Mouse (Mus musculus) embryo, embryonic 10.5 days (tissue): ENCODE measurements around the gene Lrrfip1.
A peak's percentile ranks its signal among the peaks of the same experiment; 100 is the strongest.

Experiments used
- DNase-seq: peaks from one replicate; pipeline ENCODE4 v3.0.0-alpha.2; 2015; ENCODE audit warnings: low spot score

The Lrrfip1 gene

DNA sequence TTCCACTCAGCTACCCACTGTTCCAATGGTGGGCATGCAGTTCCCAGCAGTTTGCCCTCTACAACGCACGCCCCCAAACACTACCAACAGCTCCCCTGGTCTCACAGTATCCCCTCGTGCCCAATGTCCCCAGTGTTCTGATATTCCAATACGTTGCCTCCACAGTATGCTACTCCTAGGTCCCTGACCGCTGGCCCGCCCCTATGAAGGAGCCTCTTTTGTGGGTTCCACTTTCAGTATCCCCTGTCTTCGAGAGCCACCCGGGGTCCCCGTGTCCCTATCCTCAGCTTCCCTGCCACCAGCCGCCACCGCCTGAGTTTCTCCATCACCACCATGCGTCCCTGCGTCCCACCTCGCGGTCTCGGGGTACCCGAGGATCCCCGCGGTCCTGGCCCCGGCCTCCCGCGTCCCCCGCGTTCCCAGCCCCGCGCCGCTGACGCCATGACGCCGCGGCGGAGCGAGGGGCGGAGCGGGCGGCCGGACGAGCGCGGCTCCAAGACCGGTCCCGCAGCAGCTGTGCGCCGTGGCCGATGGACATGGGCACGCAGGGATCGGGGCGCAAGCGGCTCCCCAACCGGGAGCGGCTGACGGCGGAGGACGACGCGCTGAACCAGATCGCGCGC, at the start of gene Lrrfip1:
Gene Lrrfip1 (plus strand): TSS at position 470 of the 623 bp plus-strand sequence.
- DNase-seq: peak; percentile 68

DNA sequence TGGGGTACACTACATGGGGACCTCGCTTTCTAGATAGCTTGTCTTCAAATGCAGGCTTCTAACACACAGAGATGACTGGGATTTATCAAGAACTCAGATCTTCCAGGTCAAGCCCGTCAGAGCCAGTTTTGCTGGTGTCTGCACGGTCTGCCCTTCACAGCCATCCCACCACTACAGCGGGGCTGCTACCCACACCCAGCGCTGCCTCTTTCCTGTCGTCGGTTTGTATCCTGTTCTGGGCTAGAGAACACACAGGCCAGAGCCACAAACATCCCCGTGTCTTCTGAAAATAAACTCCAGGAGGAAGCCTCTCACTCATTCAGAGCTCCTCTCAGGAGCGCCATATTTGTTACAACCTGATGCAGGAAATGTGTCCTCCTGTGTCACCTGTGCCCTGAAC, 49.2 kb upstream of the Lrrfip1 start:
- no peak for DNase-seq

DNA sequence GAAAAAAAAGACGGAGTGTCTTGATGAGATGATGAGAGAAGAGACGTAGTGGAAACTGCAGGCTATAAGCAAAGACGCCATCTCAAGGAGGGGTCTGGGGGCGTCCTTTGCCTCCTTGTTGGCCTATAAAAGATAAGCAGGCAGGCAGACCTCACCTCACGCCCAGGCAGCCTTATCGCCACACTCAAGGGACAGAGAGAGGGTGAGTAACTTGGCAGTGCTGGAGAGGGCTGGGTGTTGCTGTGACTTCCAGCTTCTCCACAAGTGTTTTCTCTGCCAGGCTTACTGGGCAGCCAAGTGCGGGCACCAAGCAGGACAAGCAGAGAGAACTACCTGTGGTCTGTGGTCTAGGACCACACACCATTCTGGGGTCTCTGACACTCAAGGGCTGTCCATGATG, 46.9 kb upstream of the Lrrfip1 start:
- DNase-seq: no peak

DNA sequence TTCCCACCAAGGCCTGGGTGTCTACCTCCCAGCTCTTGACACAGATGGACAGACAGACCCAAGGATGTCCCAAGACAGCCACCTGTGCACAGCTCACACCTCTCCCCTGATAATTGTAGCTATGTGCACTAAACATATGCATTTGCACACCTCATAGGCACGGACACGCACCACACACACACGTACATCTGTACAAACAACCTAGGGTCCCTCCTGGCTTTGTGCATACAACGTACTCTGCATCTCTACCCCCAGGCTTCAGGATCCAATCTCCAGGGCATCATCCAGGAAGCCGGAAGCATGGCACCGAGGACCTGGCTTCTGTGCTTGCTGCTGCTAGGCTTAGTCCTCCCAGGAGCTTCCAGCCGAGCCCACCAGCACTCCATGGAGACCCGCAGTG, 45.7 kb upstream of the Lrrfip1 start, which contains the start of gene Prlh:
Gene Prlh (plus strand): TSS at position 301 of the 400 bp plus-strand sequence.
- no peak for DNase-seq

DNA sequence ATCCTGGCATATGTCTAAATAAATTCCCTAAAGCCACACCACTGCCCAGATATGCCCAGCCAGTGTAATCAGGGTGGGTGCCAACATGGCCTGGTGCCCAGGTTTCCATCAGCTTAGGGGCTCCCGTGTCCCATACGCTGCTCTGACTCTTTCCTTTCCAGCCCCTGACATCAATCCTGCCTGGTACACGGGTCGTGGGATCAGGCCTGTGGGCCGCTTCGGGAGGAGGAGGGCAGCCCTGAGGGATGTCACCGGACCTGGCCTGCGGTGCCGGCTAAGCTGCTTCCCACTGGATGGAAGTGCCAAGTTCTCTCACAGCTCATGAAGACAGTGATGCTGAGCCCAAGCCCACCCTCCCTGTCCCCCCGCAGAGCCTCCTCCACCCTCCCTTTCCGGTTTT, 44.8 kb upstream of the Lrrfip1 start:
- no peak for DNase-seq

DNA sequence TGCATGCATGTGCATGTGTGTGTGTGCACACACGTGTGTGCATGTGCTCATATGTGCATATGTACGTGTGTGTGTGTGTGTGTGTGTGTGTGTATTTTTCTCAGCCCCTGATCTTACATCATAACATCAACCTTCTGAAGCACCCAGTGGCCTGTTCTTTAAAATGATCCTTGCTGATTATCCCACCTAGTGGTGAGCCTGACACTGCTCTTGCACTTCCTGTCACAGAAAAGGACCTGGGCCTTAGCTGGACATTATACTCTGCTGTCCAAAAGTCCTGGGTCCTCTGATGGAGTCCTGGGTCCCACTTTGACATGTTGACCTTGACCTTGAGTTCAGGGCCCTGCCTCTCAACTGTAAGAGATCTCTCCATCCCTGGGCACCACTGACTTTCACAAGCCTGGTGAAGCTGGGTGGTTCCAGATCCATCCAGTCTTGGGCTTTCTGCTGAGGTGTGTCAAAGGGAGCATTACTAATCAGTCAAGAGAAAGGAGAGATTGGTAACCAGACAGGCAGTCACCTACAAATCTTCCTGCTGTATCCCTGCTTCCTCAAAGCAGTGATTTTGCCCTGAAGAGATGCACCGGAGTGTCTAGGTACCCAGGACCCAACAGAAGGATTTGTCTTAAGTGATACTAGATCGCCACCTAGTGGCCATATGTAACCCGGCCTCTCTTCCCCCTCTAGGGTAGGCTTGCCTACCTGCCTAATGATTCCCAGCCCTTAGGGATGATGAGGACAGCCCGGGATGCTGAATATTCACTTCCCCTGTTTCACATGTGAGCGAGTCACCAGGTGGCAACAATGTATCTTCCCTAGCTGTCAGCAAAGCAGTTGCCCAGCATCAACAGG, 42.1 kb upstream of the Lrrfip1 start:
- DNase-seq: peak; percentile 91

DNA sequence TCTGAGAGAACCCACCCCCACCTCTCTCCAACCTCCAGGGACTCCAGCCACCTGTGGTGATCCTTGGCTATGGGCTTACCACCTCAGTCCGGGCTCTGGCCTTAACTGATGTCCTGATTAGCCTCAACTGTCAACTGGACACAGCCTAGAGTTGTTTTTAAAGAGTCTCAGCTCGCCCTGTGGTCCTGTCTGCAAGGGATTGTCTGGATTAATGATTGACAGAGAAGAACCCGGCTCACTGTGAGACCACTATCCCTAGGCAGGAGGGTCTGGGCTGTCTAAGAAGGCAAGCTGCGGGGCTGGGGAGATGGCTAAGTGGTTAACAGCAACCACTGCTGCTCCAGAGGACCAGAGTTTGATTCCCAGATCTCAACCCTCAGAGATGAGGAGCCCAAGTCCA, 36.0 kb upstream of the Lrrfip1 start:
- no peak for DNase-seq

DNA sequence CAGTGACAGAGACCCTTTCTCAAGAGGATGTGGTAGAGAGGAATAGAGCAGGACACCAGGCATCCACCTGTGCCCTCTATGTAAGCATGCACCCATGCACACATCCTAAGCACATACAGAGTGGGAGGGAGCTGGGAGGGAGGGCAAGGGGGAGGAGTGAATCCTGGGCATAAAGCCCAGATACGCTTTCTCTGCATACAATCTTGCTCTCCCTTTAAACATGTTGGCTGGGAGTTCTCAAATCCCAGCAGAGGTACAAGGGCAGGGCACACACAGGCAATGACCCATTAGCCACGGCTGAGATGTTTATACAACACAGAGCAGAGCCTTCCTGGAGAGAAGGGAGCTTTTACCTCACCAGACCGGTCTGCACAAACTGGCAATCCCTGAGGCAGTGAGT, 35.5 kb upstream of the Lrrfip1 start:
- no peak for DNase-seq

DNA sequence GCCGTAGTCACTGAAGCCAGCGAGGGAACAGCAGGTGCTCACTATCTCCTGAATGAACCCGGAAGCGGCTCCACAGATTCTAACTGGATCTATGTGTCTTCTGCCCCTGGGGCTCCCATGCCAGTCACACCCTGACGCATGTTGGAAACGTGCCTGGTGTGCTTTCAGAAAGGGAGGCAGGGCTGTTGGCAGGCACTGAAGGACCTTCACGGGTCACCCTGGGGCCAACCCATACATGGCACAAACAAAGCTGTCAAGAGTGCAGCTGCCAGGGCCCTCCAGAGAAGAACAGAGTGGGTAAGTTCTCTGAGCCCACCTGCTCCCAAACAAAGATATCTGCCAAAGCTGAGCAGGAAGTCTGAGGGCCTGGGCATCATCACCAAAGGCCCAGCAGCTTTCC, 31.0 kb upstream of the Lrrfip1 start:
- DNase-seq: no peak

DNA sequence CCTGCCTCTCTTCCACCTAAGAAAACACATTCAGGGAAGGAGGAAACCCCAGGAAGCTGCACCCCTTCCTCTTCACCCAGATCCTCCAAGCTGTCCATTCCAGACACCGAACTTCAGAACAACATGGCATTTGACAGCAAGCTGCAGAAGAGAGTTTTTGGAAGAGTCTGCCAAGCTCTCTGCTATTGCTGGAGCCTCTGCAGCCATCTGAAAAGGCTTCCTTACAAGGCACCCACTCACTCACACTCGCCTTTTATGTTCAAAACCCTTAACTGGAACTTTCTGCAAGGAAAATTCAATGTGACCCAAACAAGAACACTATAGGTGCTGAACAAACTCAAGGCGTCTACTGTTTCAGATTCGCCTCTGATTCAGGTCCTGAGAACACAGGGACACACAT, 29.9 kb upstream of the Lrrfip1 start:
- DNase-seq: no peak

DNA sequence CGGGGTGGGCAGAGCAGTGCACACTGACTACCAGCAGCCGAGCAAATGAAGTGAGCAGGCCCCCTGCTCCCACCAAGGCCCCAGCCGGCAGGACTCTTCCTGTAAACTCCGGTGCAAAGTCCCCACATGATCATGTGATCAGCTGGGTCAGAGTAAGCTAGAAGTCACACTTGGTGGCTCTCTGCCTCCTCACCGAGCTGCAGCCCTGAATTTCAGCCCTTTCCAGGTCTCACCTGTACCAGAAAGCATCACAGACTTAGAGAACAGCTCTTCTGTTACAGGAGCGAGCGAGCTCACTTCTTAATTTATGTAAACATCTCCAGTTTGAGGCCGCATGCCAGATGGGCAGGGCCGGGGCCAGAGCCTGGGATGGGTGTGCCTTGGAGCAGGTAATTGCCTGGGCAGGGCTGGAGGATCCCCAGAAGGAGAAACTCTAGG, 29.2 kb upstream of the Lrrfip1 start, which contains the start of gene Rab17:
Gene Rab17 (minus strand): TSS at position 315 of the 438 bp plus-strand sequence.
- no peak for DNase-seq

DNA sequence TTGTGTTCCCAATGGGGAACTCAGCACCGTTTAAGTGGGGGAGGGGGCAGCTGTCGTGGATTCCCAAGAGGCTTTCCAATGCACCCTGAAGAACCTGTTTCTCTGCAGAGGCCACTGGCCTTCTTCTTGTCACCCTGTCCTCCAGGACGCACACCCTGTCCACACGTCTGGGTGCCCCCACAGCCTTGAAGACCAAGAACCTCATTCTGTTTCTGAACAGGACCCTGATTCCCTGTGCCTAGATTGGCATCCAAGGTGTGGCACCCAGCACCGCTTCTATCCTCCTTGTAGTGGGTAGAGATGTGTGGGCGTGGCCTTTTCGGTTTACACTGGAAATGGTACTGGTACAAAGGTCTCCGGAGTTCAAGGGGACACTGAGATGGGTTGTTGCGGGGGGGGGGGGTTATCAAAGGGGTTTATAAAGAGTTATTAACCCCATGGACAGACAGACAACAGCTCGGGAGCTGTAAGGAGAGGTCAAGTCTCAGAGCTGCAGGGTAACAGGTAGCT, 28.6 kb upstream of the Lrrfip1 start:
- no peak for DNase-seq

DNA sequence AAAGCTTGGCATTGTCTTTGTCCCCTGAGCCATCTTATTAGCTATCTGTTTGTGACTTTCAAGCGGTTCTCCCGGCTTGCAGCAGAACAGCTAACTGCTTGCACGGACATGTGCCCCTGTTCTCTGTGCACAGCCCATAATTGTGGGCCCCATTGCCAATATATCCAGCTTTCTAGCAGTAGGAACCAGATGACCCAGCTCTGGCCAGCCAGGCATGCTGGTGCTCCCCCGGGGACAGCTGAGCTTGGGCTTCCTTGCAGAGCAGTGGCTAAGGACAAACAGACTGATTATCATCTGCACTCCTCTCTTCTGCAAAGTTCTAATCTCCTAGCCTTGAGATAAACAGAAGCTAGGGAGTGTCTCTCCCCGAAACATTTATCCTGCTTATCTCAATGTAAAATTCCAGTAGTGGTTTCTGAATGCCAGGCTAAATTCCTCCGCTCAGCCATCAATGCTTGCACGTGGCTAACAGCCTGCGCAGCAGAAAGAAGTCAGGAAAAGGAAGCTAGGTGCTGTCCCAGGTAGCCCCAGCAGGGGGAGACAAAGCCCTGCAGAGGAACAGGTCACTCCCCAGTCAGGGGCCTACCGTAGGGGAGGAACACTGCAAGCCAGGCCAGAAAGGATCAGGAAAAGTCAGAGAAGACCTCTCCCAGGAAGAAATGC, 25.5 kb upstream of the Lrrfip1 start:
- DNase-seq: peak; percentile 97

DNA sequence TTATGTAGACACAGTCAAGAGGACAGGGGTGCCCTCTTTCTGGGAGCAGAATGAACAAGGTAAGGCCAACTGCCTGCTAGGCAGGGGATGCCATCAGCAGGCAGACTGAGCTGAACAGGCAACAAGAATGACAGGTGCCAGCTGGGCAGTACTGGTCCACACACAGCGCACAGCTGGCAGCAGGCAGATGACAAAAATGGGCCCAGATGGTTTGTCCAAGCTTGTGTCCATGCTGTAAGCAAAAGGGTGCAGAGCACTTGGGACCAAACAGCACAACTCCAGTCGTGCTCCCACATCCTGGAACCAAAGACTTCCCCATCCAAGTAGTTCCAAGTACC, 25.0 kb upstream of the Lrrfip1 start:
- DNase-seq: no peak

DNA sequence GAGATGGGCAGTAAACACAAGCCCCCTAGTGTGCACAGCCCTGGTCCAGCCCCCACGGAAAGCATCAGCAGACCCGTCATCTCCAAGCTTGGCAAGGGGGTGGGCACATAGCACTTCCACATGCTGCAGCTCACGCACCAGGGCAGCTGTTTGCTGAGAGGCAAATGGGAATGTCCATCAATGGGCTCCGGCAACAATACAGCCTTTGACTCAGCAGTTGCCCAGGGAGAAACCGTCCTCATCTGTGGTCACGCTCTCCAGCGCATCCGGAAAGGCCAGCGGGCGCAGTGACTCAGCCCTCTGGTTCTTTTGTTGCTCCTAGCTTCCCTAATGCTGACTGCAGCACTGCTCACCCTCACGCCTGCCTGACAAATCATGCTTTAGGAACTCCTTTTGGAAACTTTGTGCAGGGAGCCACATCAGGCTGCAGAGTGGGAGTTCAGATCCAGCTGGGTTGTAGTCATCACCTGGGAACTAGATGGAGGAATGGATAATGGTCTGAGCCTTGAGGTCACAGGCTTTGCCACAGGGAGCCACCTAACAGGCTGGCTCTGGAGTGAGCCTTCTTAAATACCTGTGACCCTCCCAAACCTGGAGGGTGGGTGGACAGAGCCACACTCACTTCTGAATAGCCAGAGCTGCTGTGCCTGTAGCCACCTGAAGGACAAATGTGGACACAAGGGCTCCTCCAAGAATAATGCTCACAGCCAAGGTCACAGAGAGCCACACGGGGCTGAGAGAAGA, 23.5 kb upstream of the Lrrfip1 start:
- peak; percentile 89 for DNase-seq

DNA sequence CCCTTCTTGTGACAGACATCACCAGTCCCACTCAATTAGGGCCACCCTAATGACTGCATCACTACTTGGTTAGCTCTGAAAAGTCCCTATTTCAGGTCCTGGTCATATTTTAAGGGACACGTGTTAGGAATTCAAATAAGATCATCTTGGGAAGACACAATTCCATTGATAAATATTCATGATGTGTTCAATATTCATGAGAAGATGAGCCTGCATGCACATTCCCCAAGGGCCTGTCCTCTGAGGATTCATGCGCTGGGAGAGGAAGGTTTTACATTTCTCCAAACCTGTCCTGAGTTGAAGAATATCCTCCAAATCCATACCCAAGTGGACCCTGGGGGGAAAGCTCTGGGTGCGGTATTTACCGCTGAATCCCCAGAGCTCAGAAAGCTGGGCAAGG, 22.6 kb upstream of the Lrrfip1 start:
- DNase-seq: peak; percentile 7

DNA sequence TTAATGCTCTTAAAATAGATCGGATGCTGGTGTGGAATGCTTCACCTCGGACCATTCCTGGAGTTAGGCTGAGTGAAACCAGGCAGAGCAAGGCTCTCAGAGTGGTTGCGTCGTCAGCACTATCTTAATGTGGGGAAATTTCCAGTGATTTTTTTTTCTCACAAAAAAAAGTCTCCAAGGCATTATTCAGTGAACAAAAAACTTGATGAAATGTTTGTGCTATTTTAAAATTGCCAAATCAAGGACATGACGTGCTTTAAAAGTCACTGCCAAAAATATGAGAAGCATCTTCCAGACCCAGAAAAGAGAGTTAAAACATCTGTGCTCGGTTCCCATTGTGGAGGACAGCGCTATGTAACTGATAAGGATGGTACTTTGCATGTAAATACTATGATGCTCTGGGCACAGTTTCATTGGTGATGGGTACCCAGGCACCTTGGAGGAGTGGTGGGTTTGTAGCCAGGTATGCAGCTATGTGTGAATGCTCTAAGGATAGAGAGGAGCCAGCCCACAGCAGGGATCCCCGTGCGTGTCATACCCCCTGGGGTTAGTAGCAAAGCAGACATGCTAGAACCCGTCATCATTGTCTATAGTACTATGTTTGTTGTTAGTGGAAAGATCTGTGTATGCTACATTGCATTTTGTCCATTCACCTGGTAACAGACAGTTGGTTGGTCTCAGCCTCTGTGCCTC, 17.8 kb upstream of the Lrrfip1 start:
- no peak for DNase-seq

DNA sequence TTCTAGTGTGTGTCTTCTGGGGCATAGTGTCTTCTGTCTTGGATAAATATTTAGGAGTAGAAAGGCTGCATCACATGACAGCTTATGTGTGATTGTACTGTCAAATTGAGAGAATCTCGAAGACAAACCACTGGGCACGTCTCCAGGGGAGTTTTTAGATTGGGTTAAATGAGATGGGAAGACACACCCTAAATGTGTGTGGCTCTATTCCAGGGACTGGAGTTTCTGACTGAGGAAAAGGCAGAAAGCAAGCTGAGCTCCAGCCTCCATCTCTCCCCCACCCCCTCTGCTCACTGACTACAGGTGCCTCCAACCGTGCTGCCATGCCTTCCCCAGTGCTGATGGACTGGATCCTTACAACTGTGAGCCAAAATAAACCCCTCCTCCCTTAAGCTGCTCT, 17.2 kb upstream of the Lrrfip1 start:
- DNase-seq: no peak

DNA sequence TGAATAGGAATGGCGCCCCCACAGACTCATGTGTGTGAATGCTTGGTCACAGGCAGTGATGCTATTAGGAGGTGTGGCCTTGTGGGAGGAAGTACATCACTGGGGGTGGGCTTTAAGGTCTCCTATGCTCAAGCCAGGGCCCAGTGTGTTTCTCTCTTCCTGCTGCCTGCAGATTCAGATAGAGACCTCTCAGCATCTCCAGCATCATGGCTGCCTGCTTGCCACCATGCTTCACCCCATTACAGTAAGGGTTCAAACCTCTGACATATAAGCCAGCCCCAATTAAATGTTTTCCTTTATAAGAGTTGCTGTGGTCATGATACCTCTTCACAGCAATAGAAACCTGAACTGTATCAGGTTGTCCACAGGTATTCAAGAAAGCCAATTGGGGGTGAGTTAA, 2.6 kb upstream of the Lrrfip1 start:
- no peak for DNase-seq

DNA sequence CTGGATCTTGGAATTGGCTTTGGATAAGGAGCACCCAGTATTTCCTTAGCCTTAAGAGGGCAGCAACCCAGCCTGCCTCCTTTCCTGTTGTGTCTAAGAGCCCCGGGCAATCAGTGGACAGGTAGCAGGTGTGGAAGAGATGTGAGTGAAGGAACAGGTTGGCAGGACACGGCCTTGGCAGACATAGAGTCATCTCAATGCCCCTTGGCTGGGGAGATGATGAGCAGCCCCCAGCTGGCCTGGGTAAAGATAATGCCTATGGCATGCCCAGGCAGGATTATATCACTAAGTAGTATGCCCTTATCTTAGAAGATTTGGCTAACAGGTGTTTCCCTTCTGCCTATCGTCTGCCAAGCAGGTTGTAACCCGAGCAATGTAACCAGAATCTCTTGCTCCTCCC, 1.4 kb upstream of the Lrrfip1 start:
- DNase-seq: no peak

DNA sequence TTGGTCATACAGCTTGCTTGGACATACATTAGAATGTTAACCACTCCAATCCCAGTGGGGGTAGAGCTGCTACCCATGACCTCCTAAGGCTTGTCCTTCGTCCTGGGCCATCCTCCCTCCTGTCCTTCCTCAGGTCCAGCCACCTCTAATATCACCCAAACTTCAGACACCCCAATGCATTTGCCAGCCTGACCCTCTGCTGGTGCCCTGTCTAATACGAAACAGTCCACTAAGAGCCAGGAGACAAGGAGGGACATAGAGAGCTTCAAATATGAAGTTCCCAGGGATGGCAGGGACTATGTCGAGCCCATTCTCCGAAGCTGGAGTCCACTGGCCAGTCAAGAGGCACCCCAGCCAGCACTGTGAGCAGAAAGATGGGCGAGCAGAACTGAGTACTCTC, 896 bp upstream of the Lrrfip1 start:
- no peak for DNase-seq
